Mouse (Mus musculus): ENCODE results near the gene Tmem207.

The Tmem207 gene

DNA sequence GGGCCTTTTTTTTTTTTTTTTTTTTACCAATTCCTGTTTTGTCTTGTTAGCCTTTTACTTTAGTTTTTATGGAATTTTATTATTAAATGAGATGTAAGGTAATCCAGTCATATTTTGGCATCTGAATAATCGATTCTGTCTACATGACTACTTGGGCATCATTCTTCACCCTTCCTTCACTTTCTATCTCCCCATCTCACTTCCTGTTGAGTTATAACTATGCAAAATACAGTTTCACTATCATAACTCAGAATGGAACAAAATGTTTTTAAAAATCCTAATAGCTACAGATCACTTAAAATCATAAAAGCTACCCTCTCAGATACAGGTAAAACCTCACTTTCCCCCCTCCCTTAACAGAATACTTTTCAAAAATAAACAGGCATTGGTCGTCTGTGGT is 70.4 kb downstream of the Tmem207 start:
- no peak for DNase-seq (ENCODE audit: low spot score in 2 of 2)

- DNase-seq (ENCODE audit: low spot score in 2 of 2) = no peak
Observed at GRCm38 (mm10) chr16:26454163-26454562, 72.4 kb downstream of the Tmem207 start.

Data from frontal cortex, postnatal 25 days (tissue).